Mouse (Mus musculus): ENCODE measurements around the gene Pop7. TPM values are rescaled to one million over a fixed set of nuclear protein-coding genes. Genes with fewer than 3 reads are reported as not detected.
A peak's percentile ranks its signal among the peaks of the same experiment; 100 is the strongest.

Pop7 gene
- total and polyA plus RNA-seq, 3 experiments = 61.1 to 79.8 TPM; not detected in 1

DNA sequence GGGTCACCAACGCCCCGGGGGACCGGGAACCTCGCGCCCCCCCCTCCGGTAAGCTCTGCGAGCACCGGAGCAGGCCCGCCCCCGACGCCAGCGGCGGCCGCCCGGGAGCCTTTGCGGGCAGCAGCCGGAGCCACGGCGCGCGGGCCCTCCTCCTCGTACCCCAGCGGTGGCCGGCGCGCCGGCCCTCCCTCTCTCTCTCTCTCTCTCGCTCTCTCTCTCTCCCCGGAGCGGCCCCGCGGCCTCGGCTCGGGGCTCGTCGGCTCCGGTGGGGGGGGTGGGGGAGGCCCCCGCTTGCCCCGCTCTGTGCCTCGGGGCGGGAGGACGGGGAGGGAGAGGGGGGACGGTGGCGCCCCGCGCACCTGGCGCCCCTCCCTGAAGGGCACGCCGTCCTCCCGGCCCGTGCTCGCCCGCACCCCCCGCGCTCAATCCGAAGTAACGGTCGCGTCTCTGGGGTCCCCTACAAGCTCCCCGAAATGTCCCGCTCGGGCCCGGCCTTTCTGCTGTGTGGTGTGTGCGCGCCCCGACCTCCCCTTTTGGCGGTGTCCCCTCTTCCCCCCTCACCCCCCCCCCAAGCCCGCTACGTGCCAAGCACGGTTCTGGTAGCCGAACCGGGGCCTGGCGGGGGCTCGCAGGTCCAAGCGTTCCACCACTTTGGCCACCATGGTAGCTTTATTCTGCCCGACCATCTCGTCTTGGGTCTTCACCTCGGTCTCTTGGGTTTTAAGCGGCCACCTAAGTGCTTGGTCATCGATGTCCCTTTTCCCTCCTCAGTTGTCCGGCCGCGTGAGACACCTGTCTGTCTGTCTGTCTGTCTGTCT lies 8.5 kb upstream of the Pop7 start:
- Histone ChIP-seq H3K27ac (ENCODE audit: control insufficient read depth, low read depth, low read length) (peak overlapping the region; percentile 26; the same call in 1 of the 2 replicates), H3K4me1 (ENCODE audit: control insufficient read depth in 1 of 2, insufficient read depth in 2 of 2, low read length in 2 of 2) (peaks cover 4 to 19% of the 10 kb centered on the region in 2 experiments), H3K79me2 (ENCODE audit: control insufficient read depth, insufficient read depth, low read length, poor library complexity) (peaks cover 44% of the 10 kb centered on the region), H3K27me3 (ENCODE audit: control insufficient read depth in 1 of 2, insufficient read depth in 2 of 2, low read length in 2 of 2) (no peaks in the 10 kb centered on the region), H3K36me3 (ENCODE audit: control insufficient read depth in 1 of 2, insufficient read depth in 2 of 2, low read length in 2 of 2) (peaks cover 0 to 17% of the 10 kb centered on the region in 2 experiments; a peak in 2 of 4 replicates), H3K9me3 (replicated peaks; ENCODE audit: insufficient read depth, low read length) (no peaks in the 10 kb centered on the region), H3K4me3 (ENCODE audit: control insufficient read depth in 1 of 2, insufficient read depth in 1 of 2, low read depth in 2 of 2, low read length in 2 of 2) (peak overlapping the region; percentile 67 to 88), H3K9ac (ENCODE audit: control insufficient read depth, low read depth, low read length, poor library complexity, severe bottlenecking) (peak overlapping the region; percentile 96)
- TF ChIP-seq GABPA (IDR thresholded peaks at IDR 0.05; ENCODE audit: low read depth, low read length) (no peak), KAT2A (conservative IDR thresholded peaks at IDR 0.05; ENCODE audit: low read depth, low read length) (no peak), MAX (IDR thresholded peaks at IDR 0.05; ENCODE audit: low read length) (no peak), MXI1 (IDR thresholded peaks at IDR 0.05; ENCODE audit: low read depth, low read length) (no peak), ZKSCAN1 (IDR thresholded peaks at IDR 0.05; ENCODE audit: low read depth, low read length) (no peak), SIN3A (IDR thresholded peaks at IDR 0.05; ENCODE audit: low read length) (0 out of 2 replicates have a peak, but pooled peaks have one; percentile 17), NRF1 (IDR thresholded peaks at IDR 0.05; ENCODE audit: insufficient read depth, low read depth, low read length, poor library complexity, severe bottlenecking) (no peak), USF1 (IDR thresholded peaks at IDR 0.05; ENCODE audit: low read depth, low read length) (0 out of 2 replicates have a peak, but pooled peaks have one; percentile 36), RAD21 (IDR thresholded peaks at IDR 0.05; ENCODE audit: low read depth, low read length) (no peak), ZC3H11A (IDR thresholded peaks at IDR 0.05; ENCODE audit: low read depth, low read length) (no peak), POLR2AphosphoS2 (IDR thresholded peaks at IDR 0.05; ENCODE audit: low read length) (no peak), BHLHE40 (IDR thresholded peaks at IDR 0.05; ENCODE audit: borderline replicate concordance, low read depth, low read length) (no peak), TBP (IDR thresholded peaks at IDR 0.05; ENCODE audit: low read depth, low read length) (no peak), CHD1 (IDR thresholded peaks at IDR 0.05; ENCODE audit: low read depth, low read length) (no peak), HCFC1 (IDR thresholded peaks at IDR 0.05; ENCODE audit: low read depth, low read length) (0 out of 2 replicates have a peak, but pooled peaks have one; percentile 30), NELFE (IDR thresholded peaks at IDR 0.05; ENCODE audit: low read depth, low read length) (0 out of 2 replicates have a peak, but pooled peaks have one; percentile 15), MAFK (IDR thresholded peaks at IDR 0.05; ENCODE audit: borderline replicate concordance, low read depth, low read length) (no peak), UBTF (IDR thresholded peaks at IDR 0.05; ENCODE audit: borderline replicate concordance, insufficient read depth, low read depth, low read length) (no peak), POLR2AphosphoS5 (IDR thresholded peaks at IDR 0.05; ENCODE audit: borderline replicate concordance, low read depth, low read length) (no peak), MYC (IDR thresholded peaks at IDR 0.05; ENCODE audit: low read depth, low read length) (no peak), EP300 (IDR thresholded peaks at IDR 0.05; ENCODE audit: low read depth in 1 of 2, low read length in 2 of 2) (no peak), ZMIZ1 (IDR thresholded peaks at IDR 0.05; ENCODE audit: low read depth, low read length) (no peak)
- DNase-seq (ENCODE audit: low read depth, low spot score) = peak; percentile 35
